Mouse (Mus musculus) C3H10T1/2 (cell line): Measurements from ENCODE around the gene Ccnt2. TPM values are rescaled to one million over a fixed set of nuclear protein-coding genes. Genes with fewer than 3 reads are reported as not detected.

Experiments used
- polyA plus RNA-seq, 2 experiments: library from polyadenylated mRNA; unstranded; fragments of >200 nt; fragmentation: generic; extraction: Trizol; gene quantifications; one replicate each; pipeline ENCODE4 v1.2.1; 2012; ENCODE audit warnings: missing spikeins in 2 of 2

Gene Ccnt2
- 1 to 10 TPM in 1 of 2 experiments, under 1 TPM in 1; 0.42 to 6.7 TPM for polyA plus RNA-seq

DNA sequence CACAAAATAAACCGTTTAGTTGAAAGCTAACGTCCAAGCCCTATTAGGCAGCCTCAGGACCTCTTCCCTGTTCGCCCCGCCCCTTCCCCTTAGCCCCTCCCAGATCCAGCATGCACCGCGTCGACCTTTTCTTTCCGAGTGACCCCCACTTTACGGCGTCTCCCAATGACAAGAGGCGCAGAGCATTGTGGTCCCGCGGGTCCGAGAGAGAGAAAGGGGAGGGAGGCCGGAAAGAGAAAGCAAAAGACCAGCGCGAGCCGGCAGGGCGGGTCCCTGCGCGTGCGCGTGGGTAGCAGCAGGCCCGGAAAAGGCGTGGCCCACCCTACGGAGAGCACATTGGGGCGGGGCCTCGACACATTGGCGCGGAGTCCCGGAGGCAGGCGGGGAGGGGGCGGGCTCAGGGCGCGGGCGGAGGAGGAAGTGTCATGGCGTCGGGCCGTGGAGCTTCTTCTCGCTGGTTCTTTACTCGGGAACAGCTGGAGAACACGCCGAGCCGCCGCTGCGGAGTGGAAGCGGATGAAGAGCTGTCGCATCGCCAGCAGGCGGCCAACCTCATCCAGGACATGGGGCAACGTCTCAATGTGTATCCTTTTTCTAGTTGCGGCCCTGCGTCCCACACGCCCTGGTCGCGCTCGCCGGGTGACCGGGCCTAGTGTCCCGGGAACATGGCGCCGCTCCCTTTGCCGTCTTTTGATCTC, at the start of gene Ccnt2:
Gene Ccnt2, plus strand, starts transcription at position 362 of the 698 bp plus-strand sequence.

DNA sequence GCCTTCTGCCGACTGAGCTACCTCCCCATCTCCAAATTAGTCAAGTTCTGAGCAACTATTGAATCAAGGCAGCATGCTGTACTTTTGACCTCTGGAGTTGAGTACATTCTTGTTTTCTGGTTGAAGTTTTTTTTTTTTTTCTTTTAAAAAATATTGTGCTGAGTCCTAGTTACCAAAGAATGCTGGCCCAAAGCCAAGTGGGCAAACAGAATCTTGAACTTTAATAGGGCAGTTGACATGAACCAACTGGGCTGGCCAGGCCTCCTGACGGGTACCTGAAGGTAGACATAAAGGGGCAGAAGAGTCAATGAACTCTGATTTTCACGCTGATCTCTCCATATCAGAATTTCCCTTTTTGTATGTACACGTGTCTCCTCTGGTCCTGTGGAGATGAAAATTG, 44.9 kb upstream of the Ccnt2 start, which contains the start of gene Acmsd:
Gene Acmsd, plus strand, starts transcription at position 318 of the 400 bp plus-strand sequence.

DNA sequence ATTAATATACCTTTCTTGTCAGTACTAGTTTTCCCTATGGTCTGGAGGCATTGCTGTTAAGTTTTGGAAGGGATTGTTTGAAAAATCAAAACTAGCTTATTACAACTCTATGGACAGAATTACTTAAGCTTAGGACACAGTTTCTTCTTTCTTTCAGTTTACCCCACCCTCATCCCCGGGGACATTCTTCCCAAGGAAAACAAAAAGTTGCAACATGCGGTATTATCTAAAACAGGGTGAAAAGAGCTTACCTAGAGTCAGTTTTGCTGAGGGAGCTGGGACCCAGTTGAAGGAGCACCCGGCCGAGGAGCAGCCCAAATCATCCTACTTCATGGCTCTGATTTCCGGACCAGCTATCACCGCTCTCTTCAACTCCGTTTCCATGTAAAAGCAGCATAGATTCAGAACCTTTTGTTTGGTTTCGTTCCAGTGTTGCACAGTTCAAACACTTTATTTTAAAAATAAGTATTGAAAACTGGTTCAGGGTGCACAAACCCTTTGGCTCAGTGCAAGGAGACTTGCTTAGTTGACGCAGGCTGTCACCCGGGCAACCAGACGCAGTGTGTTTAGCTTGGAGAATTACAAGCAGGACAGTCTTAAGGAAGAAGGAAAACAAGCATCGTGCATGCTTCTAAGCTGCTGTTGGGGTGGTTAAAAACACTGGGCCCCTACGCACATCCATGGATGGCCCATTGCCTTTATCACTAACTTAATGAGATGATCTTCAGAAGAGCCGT, 80.7 kb downstream of the Ccnt2 start, which contains the start of gene Map3k19:
Gene Map3k19, minus strand, starts transcription at position 546 of the 737 bp plus-strand sequence.

Other genes with a start within 250 kb of the Ccnt2 start
- not detected for gene Tmem163, start 94.6 kb upstream of the Ccnt2 start, polyA plus RNA-seq
- not detected for gene Acmsd, start 44.8 kb upstream of the Ccnt2 start, polyA plus RNA-seq
- gene Map3k19, start 80.9 kb downstream of the Ccnt2 start, polyA plus RNA-seq = under 1 TPM; 0.01 to 0.13 TPM
- gene Rab3gap1, start 94.6 kb downstream of the Ccnt2 start, polyA plus RNA-seq = 10 to 100 TPM in 1 of 2 experiments, 1 to 10 TPM in 1; 1.9 to 15.8 TPM